Mouse (Mus musculus) liver, embryonic 16.5 days (tissue): ENCODE measurements around the gene 9530068E07Rik. TPM values are rescaled to one million over a fixed set of nuclear protein-coding genes. Genes with fewer than 3 reads are reported as not detected.

Experiments used
- ATAC-seq: fragments of 200-750 bp; cut with Nextera tagmentation; 2 replicates; pipeline ENCODE4 v1.8.0; 2017; ENCODE audit warnings: low read depth, mild to moderate bottlenecking, moderate number of reproducible peaks, moderate library complexity
- H3K27ac ChIP-seq: fragments of 300-500 bp; sonication (generic); 2 replicates; pipeline ENCODE4 v1.5.1; 2014; ENCODE audit warnings: mild to moderate bottlenecking, low read length
- H3K27me3 ChIP-seq: fragments of 300-500 bp; sonication (generic); 2 replicates; pipeline ENCODE4 v1.6.1; 2014; ENCODE audit warnings: low read depth, low read length, mixed read lengths; ENCODE audit not compliant: control insufficient read depth, insufficient read depth
- H3K36me3 ChIP-seq: fragments of 300-500 bp; sonication (generic); 2 replicates; pipeline ENCODE4 v1.6.1; 2014; ENCODE audit warnings: mild to moderate bottlenecking; ENCODE audit not compliant: control insufficient read depth, insufficient read depth
- H3K4me1 ChIP-seq: fragments of 300-500 bp; sonication (generic); 2 replicates; pipeline ENCODE4 v1.6.1; 2014; ENCODE audit warnings: low read depth, low read length, mixed read lengths; ENCODE audit not compliant: control insufficient read depth
- H3K4me2 ChIP-seq: fragments of 300-500 bp; sonication (generic); 2 replicates; pipeline ENCODE4 v1.6.1; 2014; ENCODE audit warnings: low read depth, low read length, mixed read lengths
- H3K4me3 ChIP-seq: fragments of 300-500 bp; sonication (generic); 2 replicates; pipeline ENCODE4 v1.5.1; 2014; ENCODE audit warnings: low read depth, mild to moderate bottlenecking, low read length
- H3K9ac ChIP-seq: fragments of 300-500 bp; sonication (generic); 2 replicates; pipeline ENCODE4 v1.6.1; 2014; ENCODE audit warnings: low read depth, low read length
- H3K9me3 ChIP-seq: fragments of 300-500 bp; sonication (generic); replicated peaks from 2 replicates; pipeline ENCODE4 v1.6.1; 2016; ENCODE audit warnings: low read length; ENCODE audit not compliant: control insufficient read depth
- WGBS: fragments of 180-500 bp; shearing (Covaris S2); extraction: QIAGEN DNeasy Blood & Tissue Kit; methylation state at CpG from one replicate; pipeline ENCODE4 v1.1.7; 2014; ENCODE audit not compliant: insufficient replicate concordance; 5-methylcytosine and 5-hydroxymethylcytosine counted together
- polyA plus RNA-seq: library from polyadenylated mRNA; unstranded; fragments of >200 nt; fragmentation: Nextera tagmentation; extraction: Ambion mirVana; gene quantifications from 2 replicates; pipeline ENCODE4 v1.2.1, GENCODE M21; 2015

Gene 9530068E07Rik
- polyA plus RNA-seq, 1 experiment from 2014 or later = 54.6 TPM

- Histone ChIP-seq H3K4me2 (no peak overlapping the region), H3K9ac (no peak overlapping the region), H3K4me1 (peaks cover 51% of the 10 kb centered on the region), H3K27me3 (no peaks in the 10 kb centered on the region), H3K4me3 (no peak overlapping the region), H3K36me3 (no peaks in the 10 kb centered on the region), H3K27ac (no peak overlapping the region), H3K9me3 (no peaks in the 10 kb centered on the region)
- whole genome bisulfite sequencing = 60% methylated on average over 9 of the region's 9 CpGs
- ATAC-seq = no peak
Observed at GRCm38 (mm10) chr11:52369252-52370134, 26.7 kb upstream of the 9530068E07Rik start.

- Histone ChIP-seq H3K27ac (peak overlapping the region; percentile 17; the same call in 1 of the 2 replicates), H3K4me1 (peaks cover 46% of the 10 kb centered on the region)
Observed at GRCm38 (mm10) chr11:52370135-52370452, 26.1 kb upstream of the 9530068E07Rik start.

GRCm38 (mm10) chr11:52370538-52370937, 25.7 kb upstream of the 9530068E07Rik start:
- H3K27me3 ChIP-seq = no peaks in the 10 kb centered on the region
- H3K27ac ChIP-seq = peak overlapping the region; percentile 31; the same call in 1 of the 2 replicates
- H3K4me1 ChIP-seq = peaks cover 43% of the 10 kb centered on the region
- H3K36me3 ChIP-seq = peaks cover 6% of the 10 kb centered on the region; the same call in 1 of the 2 replicates
- no peak overlapping the region for H3K9ac ChIP-seq
- H3K9me3 ChIP-seq = no peaks in the 10 kb centered on the region
- 26% methylated on average over 2 of the region's 2 CpGs for WGBS
- H3K4me2 ChIP-seq = no peak overlapping the region
- H3K4me3 ChIP-seq = no peak overlapping the region
- no peak for ATAC-seq

More at GRCm38 (mm10) chr11:52370135-52370452, 26.1 kb upstream of the 9530068E07Rik start:
- ATAC-seq = no peak
- H3K27me3 ChIP-seq = no peaks in the 10 kb centered on the region
- no peak overlapping the region for H3K9ac ChIP-seq
- no peak overlapping the region for H3K4me3 ChIP-seq
- peaks cover 3% of the 10 kb centered on the region; the same call in 1 of the 2 replicates for H3K36me3 ChIP-seq
- 74% methylated on average over 2 of the region's 2 CpGs for WGBS
- H3K4me2 ChIP-seq = no peak overlapping the region
- H3K9me3 ChIP-seq = no peaks in the 10 kb centered on the region

GRCm38 (mm10) chr11:52373841-52374240, 22.4 kb upstream of the 9530068E07Rik start:
- H3K36me3 ChIP-seq = peaks cover 14% of the 10 kb centered on the region
- H3K4me1 ChIP-seq = peaks cover 19% of the 10 kb centered on the region
- no peak overlapping the region for H3K4me2 ChIP-seq
- no peaks in the 10 kb centered on the region for H3K27me3 ChIP-seq
- ATAC-seq = no peak
- no peak overlapping the region for H3K9ac ChIP-seq
- no peaks in the 10 kb centered on the region for H3K9me3 ChIP-seq
- WGBS = 72% methylated on average over 7 of the region's 7 CpGs
- H3K27ac ChIP-seq = no peak overlapping the region
- no peak overlapping the region for H3K4me3 ChIP-seq

- no peak for ATAC-seq
- WGBS = 66% methylated on average over 6 of the region's 6 CpGs
- Histone ChIP-seq H3K27ac (no peak overlapping the region), H3K9ac (no peak overlapping the region), H3K4me2 (no peak overlapping the region), H3K9me3 (no peaks in the 10 kb centered on the region), H3K27me3 (no peaks in the 10 kb centered on the region), H3K4me1 (peaks cover 14% of the 10 kb centered on the region), H3K36me3 (peaks cover 14% of the 10 kb centered on the region), H3K4me3 (no peak overlapping the region)
Observed at GRCm38 (mm10) chr11:52374340-52374739, 21.9 kb upstream of the 9530068E07Rik start.

GRCm38 (mm10) chr11:52377579-52377978, 18.6 kb upstream of the 9530068E07Rik start:
- Histone ChIP-seq H3K4me1 (peaks cover 2% of the 10 kb centered on the region; the same call in 1 of the 2 replicates), H3K4me2 (no peak overlapping the region), H3K9me3 (no peaks in the 10 kb centered on the region), H3K27ac (no peak overlapping the region), H3K36me3 (peaks cover 17% of the 10 kb centered on the region), H3K4me3 (no peak overlapping the region), H3K27me3 (no peaks in the 10 kb centered on the region), H3K9ac (no peak overlapping the region)
- ATAC-seq = no peak
- 88% methylated on average over 4 of the region's 4 CpGs for WGBS

- ATAC-seq = no peak
- H3K9ac ChIP-seq = no peak overlapping the region
- WGBS = 75% methylated on average over 3 of the region's 3 CpGs
Observed at GRCm38 (mm10) chr11:52379241-52379640, 17.0 kb upstream of the 9530068E07Rik start.

GRCm38 (mm10) chr11:52383741-52384140, 12.5 kb upstream of the 9530068E07Rik start:
- H3K27me3 ChIP-seq = no peaks in the 10 kb centered on the region
- no peaks in the 10 kb centered on the region for H3K4me1 ChIP-seq
- no peak for ATAC-seq
- WGBS = 81% methylated on average over 14 of the region's 14 CpGs
- no peak overlapping the region for H3K9ac ChIP-seq
- no peak overlapping the region for H3K4me3 ChIP-seq
- no peak overlapping the region for H3K4me2 ChIP-seq
- H3K36me3 ChIP-seq = peaks cover 20% of the 10 kb centered on the region
- H3K27ac ChIP-seq = no peak overlapping the region
- no peaks in the 10 kb centered on the region for H3K9me3 ChIP-seq

More at GRCm38 (mm10) chr11:52379241-52379640, 17.0 kb upstream of the 9530068E07Rik start:
- Histone ChIP-seq H3K27me3 (no peaks in the 10 kb centered on the region), H3K4me1 (no peaks in the 10 kb centered on the region), H3K4me3 (no peak overlapping the region), H3K4me2 (no peak overlapping the region), H3K9me3 (no peaks in the 10 kb centered on the region), H3K27ac (no peak overlapping the region), H3K36me3 (peaks cover 20% of the 10 kb centered on the region)

GRCm38 (mm10) chr11:52384667-52385066, 11.6 kb upstream of the 9530068E07Rik start:
- WGBS = 48% methylated on average over 3 of the region's 3 CpGs
- Histone ChIP-seq H3K9me3 (no peaks in the 10 kb centered on the region), H3K27ac (no peak overlapping the region), H3K9ac (no peak overlapping the region), H3K4me2 (no peak overlapping the region), H3K36me3 (peaks cover 20% of the 10 kb centered on the region), H3K27me3 (no peaks in the 10 kb centered on the region), H3K4me3 (no peak overlapping the region), H3K4me1 (no peaks in the 10 kb centered on the region)
- no peak for ATAC-seq
